Mouse (Mus musculus): ENCODE data around the gene Tcf7.

Gene Tcf7

GRCm38 (mm10) chr11:52282774-52283595 lies at the start of gene Tcf7:
TSS of gene Tcf7 (minus strand) at chr11:52283014.
- DNase-seq (ENCODE audit: low spot score in 2 of 2): peak in 1 of 2 experiments; percentile 58

GRCm38 (mm10) chr11:52327313-52327712 lies 44.5 kb upstream of the Tcf7 start:
- no peak for DNase-seq (ENCODE audit: low spot score in 2 of 2)

DNA sequence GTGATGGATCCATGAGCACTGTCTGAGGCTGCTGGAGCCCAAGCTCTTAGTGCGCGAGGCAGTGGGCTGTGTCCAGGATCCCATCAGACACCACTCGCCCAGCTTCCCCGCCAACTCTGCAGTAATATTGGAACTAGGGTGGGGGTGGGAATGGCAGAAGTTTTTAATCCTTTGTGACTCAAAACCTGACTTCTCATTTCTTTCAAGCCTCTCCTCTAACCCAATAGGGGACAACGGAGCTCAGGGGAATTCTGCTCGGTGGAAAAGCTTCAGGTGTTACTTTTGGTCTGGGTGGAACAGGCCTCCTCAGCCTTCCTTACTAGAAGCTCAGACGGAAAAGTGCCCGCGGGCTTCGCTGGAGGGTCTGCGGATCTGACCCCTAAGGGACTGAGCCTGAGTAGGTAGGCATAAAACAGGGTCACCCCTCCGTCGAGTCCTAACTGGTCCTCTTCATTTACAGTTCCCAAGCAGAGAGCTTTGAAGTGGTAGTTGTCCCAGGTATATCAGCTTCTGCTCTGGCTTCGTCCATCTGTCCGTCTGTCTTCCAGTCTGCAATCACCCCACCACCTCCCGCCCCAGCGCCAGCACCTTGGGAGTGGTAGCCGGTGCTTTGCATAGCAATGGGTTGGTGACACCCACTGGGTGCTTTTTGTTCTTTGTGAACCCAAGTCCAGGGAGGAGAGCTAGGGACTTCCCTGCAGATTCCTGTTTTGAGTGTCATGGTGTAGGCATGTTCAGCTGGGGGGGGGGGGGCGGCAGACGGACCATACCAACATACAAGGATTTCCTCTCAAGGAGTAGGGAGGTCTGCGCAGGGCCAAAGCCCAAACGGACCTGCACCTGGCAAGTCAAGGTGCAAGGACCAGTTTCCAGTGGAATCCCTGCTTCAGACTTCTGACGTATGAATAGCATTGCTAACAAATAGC lies 41.9 kb upstream of the Tcf7 start:
- DNase-seq (ENCODE audit: low spot score in 2 of 2): no peak

- DNase-seq (ENCODE audit: low spot score in 2 of 2): no peak
Observed at GRCm38 (mm10) chr11:52321540-52321939, 38.7 kb upstream of the Tcf7 start.

DNA sequence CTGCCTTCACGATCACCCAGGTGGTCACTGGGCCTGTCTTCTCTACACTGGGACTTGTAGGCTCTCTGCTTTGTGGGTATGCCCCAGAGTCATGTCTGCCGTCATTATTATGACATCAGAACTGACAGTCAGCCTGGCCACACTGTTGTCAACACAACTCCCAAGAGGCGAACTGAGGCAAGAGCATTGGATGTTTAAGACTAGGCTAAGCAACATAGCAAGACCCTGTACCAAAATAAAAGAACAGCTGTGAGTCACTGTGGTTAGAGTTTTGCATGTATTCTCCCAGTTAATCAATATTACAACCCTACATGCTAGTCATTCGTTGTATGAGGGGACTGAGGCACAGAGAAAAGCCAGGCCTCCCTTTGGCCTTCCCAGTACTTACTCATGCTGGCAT lies 37.7 kb upstream of the Tcf7 start:
- no peak for DNase-seq (ENCODE audit: low spot score in 2 of 2)

- no peak for DNase-seq (ENCODE audit: low spot score in 2 of 2)
Observed at GRCm38 (mm10) chr11:52319664-52320063, 36.9 kb upstream of the Tcf7 start.

- no peak for DNase-seq (ENCODE audit: low spot score in 2 of 2)
Observed at GRCm38 (mm10) chr11:52318445-52318844, 35.6 kb upstream of the Tcf7 start.

GRCm38 (mm10) chr11:52314102-52314793 lies 31.4 kb upstream of the Tcf7 start:
- DNase-seq (ENCODE audit: low spot score in 2 of 2): no peak

GRCm38 (mm10) chr11:52310709-52311108 lies 27.9 kb upstream of the Tcf7 start:
- no peak for DNase-seq (ENCODE audit: low spot score in 2 of 2)

DNA sequence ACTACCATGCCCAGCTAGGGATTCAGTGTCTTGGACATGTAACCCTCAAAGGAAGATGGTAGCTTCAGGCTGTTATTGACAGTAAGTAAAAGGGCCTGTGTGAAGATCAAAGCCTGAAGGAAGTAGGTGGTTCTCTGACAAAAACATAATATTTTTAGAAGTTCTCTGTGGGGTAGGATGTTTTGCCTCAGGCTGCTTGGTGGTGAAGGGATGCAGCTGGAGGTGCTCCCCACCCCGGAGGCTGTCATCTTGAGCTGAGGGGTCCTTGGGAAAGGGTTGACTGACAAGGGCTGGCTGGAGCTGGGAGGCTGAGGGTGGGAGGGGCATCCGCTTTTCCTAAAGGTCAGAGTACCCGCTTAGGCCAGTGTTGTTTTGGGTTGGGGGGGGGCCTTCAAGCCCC lies 26.7 kb upstream of the Tcf7 start:
- DNase-seq (ENCODE audit: low spot score in 2 of 2): no peak

DNA sequence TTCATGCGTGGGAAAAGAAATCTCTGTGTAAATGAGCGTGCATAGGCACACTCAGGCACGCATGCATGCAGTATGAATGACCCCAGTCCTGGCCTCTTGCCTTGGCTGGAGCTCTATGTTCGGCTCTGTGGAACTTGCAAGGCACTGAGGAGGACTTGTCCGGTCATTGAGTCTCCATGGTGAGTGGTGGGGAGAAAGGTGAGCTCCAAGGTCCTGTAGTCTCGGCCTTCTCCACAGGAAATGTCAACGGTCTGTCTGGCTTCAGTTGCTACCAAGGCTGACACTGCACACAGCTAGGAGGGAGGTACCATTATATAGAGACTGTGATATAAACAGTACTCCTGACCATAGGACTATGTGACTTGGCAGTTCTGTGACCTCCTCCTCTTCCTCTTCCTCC lies 23.6 kb upstream of the Tcf7 start:
- no peak for DNase-seq (ENCODE audit: low spot score in 2 of 2)

- DNase-seq (ENCODE audit: low spot score in 2 of 2): no peak
Observed at GRCm38 (mm10) chr11:52305266-52305665, 22.5 kb upstream of the Tcf7 start.

DNA sequence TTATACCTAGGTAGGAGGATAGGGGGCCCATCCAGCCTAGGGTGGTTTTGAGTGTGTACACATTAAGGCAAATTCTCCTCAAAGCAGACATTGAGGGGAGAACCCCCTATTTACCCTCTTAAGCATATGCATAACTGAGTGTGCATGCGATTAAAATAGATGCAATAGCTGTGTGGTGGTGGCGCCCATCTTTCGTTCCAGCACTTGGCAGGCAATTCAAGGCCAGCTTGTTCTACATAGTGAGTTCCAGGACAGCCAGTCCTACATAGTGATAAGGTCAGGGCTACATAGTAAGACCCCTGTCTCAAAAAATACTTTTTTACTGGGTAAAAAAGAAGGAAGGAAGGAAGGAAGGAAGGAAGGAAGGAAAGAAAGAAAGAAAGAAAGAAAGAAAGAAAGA lies 19.9 kb upstream of the Tcf7 start:
- DNase-seq (ENCODE audit: low spot score in 2 of 2): no peak

DNA sequence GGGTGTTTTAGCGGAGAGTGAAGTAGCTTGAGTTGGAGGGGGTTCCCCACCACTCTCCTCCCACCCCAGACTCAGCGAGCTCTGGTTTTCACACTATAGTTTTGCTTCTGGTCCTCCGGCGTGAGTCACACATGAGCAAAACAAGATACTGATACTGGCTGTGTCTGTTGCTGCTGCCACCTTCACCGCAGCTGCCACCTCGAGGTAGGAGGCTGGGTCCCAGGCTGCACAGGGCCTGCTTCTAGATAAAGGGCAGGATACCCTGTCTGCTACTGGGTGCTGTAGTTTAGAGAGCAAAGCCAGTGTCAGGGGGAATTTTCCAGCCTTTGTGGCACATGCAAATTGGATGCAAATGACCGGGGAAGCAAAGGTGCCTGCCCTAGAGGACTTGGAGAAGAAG lies 16.9 kb upstream of the Tcf7 start:
- DNase-seq (ENCODE audit: low spot score in 2 of 2): no peak

DNA sequence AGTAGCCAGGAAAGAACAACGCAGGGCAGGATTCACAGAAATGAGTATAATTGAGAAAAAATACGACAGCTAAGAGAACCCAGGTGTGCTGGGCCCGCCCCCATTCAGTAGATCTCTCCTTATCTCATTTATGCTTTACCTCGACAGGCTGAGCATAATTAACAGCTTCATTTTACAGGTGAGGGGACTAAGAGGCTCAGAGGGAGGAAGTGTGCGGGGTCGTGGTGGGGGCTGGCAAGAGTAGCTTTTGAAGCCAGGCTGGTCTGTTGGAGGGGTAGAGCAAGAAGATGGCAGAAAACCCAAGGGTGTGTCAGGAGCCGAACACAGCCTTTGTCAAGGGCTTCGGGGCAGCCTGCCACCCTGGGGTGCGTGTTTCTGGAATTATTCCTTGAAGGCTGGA lies 16.1 kb upstream of the Tcf7 start:
- DNase-seq (ENCODE audit: low spot score in 2 of 2): no peak

DNA sequence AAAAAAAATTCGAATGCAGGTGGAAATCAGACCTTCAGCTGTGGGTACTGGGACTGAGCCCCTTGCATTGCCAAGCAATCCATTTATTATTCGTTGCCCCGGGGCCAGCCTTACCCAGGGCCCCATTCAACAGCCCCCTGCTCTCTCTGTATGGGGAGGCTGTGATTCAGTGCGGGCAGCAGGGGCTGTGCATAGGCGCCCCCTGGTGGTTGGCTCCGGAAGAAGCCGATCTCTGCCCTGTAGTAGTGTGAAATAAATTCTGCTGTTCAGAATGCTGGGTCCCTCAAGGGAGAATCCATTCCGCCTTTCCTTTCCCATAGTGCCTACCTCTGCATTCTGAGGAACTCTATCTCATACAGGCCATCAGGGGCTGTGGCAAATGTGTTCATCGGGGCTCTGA lies 14.5 kb upstream of the Tcf7 start:
- DNase-seq (ENCODE audit: low spot score in 2 of 2): peak; percentile 58 to 76

- DNase-seq (ENCODE audit: low spot score in 2 of 2): no peak
Observed at GRCm38 (mm10) chr11:52294103-52294502, 11.3 kb upstream of the Tcf7 start.

GRCm38 (mm10) chr11:52292894-52293293 lies 10.1 kb upstream of the Tcf7 start:
- no peak for DNase-seq (ENCODE audit: low spot score in 2 of 2)

DNA sequence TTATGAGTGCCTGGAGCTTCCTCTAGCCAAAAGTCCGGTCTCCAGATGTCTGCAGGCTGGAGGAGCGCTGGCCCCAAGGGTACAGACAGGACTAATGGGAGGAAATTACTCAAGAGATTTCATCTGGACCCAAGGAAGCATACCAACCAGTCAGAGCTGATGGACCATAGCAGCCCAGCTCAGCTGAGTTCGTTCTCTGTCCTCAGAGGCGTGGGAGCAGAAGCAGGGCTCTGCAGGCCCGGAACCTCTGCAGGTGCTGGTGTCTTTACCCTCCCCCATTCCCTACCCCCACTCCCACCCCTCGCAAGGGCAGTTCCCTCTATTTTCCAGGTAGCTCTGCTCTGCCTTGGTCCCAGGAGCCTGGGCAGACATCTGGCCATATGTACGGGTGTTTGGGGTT lies 9.5 kb upstream of the Tcf7 start:
- no peak for DNase-seq (ENCODE audit: low spot score in 2 of 2)

DNA sequence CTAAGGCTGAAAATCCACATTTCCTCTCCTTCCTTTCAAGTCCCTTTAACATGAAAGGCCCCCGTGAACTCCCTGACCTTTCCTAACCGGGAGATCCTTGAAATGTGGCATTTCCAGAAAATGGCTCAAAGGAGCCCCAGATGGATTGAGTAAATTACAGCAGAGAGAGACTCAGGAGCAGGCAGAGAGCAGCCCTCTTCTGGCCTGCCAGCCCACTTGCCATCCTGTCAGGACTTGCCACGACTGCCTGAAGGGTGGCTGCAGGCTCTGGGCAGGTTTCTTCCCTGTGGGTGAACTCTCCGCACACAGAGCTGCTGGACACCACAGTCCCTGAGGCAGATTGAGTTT lies 4.1 kb upstream of the Tcf7 start:
- no peak for DNase-seq (ENCODE audit: low spot score in 2 of 2)

DNA sequence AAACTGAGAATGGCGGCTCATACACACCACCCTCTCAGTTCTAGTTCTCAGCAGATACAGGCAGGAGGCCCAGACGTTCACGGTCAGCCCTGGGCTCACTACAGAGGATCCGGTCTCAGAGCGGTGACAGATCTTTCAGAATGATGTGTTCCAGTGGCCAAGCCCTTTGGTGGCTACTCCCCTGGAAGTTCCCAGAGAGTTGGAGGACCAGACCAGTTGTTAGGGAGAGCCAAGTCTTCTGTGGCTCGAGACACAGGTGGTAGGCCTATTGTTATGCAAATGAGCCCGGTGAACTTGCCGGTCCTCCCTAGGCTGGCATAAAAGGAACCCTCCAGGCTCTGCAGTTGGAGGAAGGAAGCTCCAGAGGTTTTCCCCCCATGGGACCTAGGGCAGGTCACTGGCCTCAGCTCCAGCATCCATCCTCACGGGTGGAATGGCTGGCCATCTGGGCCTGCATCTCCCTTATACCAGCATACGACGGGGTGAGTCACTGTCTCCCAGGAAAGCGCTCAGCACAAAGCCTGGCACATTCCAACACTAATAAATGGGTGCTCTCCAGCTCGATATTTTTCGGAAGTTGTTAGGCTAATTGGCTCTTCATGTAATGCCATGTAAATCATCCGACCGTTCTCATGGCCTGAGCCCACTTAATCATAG lies 3.6 kb upstream of the Tcf7 start:
- DNase-seq (ENCODE audit: low spot score in 2 of 2): no peak

All from cerebellum, postnatal 4 days (tissue).